Mouse (Mus musculus): ENCODE data around the gene Elp5. TPM values are rescaled to one million over a fixed set of nuclear protein-coding genes. Genes with fewer than 3 reads are reported as not detected.
A peak's percentile ranks its signal among the peaks of the same experiment; 100 is the strongest.

The Elp5 gene
- total RNA-seq, 2 experiments from 2014 or later, result 76.7 to 80.1 TPM

DNA sequence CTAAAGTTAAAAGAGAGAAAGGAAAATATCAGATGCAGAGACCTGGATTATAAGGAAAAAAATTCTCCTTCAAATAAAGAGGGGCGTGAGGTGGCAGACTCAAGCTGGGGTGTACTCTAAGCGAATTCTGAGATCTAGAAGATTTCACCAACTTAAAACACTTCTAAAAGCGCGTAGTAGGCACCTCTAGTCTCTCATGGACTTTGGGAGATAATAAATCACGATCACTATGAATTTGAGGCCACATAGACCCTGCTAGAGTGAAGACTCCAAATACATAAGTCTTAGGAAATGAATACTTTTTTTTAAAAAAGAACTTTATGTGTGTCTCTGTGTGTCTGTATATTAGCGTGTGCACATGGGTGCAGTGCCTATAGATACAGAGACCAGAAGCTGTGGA is 33.4 kb upstream of the Elp5 start:
- DNase-seq (ENCODE audit: low spot score in 2 of 2), result no peak

DNA sequence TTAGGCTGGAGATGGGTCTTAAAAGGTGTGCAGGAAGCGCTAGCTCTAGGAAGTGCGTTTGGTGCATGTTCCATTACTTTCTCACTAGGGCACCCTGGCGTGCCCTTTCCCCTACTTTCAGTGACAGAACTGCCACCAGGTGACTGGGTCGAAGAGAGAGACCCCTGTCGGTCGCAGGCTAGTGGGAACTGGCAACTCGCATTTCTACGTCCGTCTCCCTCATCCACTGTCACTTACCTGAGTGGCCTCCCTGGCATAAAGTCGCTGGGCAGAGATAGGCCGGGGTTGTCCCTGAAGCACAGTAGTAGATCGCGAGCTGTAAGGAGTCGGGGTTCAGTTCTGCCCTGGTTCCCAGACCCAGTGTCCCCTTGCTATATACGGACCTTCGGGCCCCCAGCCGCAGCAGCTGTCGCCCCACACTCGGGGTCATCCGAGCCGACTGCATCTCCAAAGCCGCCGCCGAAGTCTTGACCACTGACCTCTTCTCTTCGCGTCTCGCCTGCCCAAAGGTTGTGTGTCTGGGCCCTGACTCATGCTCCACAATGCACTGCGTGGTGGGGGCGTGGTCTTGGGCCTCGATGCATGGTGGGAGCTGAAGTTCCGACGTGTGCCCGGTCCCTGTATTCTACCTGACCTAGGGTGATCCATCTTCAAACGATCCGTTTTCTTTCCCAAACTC is 32.7 kb upstream of the Elp5 start, which contains the start of gene Acadvl:
Gene Acadvl (minus strand): TSS at position 532 of the 679 bp plus-strand sequence.
- DNase-seq (ENCODE audit: low spot score in 2 of 2), result peak; percentile 81 to 92

GRCm38 (mm10) chr11:70014051-70014450 is 31.7 kb upstream of the Elp5 start:
- DNase-seq (ENCODE audit: low spot score in 2 of 2), result no peak

- no peak for DNase-seq (ENCODE audit: low spot score in 2 of 2)
Observed at GRCm38 (mm10) chr11:70013408-70013807, 31.1 kb upstream of the Elp5 start.

DNA sequence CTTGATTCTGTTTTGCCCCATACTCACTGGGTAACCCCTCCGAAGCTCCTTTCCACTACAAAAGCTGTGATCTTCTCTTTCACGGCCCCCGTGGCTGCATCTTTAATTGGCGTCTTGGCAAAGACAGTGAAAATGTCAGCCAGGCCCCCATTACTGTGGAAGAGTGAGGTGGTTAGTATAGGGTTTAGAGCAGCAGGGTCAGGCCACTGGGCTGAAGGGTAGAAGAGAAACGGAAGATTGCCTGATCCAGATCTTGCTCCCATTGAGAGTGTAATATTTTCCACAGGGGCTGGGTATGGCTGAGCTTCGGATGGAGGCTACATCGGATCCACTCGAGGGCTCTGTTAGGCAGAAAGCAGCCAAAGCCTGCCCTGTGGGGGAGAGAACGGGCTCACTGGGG is 30.6 kb upstream of the Elp5 start:
- no peak for DNase-seq (ENCODE audit: low spot score in 2 of 2)

GRCm38 (mm10) chr11:70010961-70011360 is 28.6 kb upstream of the Elp5 start:
- DNase-seq (ENCODE audit: low spot score in 2 of 2), result peak in 1 of 2 experiments; percentile 3

- no peak for DNase-seq (ENCODE audit: low spot score in 2 of 2)
Observed at GRCm38 (mm10) chr11:70010548-70010947, 28.2 kb upstream of the Elp5 start.

DNA sequence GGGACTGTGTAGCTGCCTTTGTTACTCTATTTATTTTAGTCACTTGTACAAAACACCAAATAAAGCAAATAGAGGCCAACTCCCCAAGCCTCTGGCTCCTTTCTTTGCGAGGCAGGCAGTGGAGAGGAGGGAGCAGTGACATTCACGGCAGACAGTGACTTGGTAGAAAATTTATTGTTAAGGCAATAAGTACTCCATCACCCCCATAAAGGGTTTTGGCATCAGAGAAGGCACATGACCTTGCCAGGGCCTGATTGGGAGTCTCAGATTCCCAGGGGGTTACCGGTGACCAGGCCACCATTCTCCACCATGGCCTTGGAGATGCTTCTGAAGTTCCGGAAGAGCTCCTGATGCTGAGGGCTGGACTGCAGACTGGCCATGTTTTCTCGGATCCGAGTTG is 27.7 kb upstream of the Elp5 start:
- no peak for DNase-seq (ENCODE audit: low spot score in 2 of 2)

DNA sequence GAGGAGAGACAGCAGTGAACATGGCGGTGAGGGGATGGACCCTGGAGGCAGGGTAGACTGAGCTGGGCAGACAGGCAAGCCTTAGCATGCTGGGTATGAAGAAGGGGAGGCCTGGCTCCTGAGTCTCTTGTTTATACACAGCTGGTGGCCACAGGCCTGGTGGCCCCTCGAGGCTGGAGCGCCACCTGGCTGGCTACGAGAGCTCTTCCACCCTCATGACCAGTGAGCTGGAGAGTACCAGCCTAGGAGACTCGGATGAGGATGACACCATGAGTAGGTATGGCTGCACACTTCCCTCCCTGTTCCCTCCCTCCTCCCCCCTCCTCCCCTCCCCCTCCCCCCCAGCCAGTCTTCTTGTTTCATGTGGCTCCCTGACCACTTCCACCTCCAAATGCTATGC is 23.2 kb upstream of the Elp5 start:
- DNase-seq (ENCODE audit: low spot score in 2 of 2), result no peak

DNA sequence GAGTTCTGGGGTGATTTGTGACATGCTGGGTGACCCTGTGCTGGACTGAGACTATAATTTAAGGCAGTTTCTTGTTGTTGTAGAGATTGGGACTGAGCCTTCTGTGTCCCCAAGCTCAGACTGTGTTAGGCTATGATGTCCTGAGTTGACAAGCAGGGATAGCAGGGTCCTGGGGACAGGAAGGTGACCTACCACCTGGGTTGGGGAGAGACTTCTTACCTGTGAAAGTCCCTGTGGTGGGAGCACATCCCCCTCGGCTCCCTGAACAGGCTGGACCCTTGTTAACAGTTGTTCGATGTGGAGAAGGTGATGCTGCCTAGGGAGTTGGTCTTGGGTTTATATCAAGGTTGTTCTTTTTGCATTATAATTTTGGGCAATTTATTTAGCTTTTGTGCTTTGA is 20.2 kb upstream of the Elp5 start:
- DNase-seq (ENCODE audit: low spot score in 2 of 2), result no peak

- no peak for DNase-seq (ENCODE audit: low spot score in 2 of 2)
Observed at GRCm38 (mm10) chr11:70001865-70002264, 19.5 kb upstream of the Elp5 start.

GRCm38 (mm10) chr11:70001159-70001558 is 18.8 kb upstream of the Elp5 start:
- no peak for DNase-seq (ENCODE audit: low spot score in 2 of 2)

GRCm38 (mm10) chr11:70000396-70000898 is 18.1 kb upstream of the Elp5 start, which contains the start of gene Dvl2:
Gene Dvl2, plus strand, starts transcription at chr11:70000595.
- DNase-seq (ENCODE audit: low spot score in 2 of 2), result peak; percentile 84 to 94

GRCm38 (mm10) chr11:69999666-70000065 is 17.3 kb upstream of the Elp5 start:
- DNase-seq (ENCODE audit: low spot score in 2 of 2), result no peak

DNA sequence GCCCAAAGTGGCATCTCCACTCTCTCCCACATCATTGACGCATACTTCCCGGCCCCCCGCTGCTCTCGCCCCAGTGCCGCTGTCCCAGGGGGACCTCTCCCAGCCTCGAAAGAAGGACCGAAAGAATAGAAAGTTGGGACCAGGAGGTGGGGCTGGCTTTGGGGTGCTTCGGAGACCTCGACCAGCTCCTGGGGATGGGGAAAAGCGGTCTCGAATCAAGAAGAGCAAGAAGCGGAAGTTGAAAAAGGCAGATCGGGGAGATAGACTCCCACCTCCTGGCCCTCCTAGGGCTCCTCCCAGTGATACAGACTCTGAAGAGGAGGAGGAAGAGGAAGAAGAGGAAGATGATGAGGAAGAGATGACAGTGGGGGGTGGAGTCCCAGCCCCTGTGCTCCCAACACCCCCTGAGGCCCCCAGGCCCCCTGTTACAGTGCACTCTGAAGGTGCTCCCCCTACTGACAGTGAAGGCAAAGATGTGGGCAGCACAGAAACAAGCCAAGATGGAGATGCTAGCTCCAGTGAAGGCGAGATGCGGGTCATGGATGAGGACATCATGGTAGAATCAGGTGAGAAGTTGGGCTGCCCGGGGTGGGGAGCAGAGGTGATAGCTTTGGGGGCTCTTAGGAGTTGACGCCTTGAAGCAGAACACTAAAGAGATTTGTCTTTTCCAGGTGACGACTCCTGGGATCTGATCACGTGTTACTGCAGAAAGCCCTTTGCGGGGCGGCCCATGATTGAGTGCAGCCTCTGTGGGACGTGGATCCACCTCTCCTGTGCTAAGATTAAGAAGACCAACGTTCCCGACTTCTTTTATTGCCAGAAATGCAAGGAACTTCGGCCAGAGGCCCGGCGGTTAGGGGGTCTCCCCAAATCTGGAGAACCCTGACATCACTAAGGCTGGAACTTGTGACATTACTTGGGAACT is 16.5 kb upstream of the Elp5 start:
- DNase-seq (ENCODE audit: low spot score in 2 of 2), result no peak

DNA sequence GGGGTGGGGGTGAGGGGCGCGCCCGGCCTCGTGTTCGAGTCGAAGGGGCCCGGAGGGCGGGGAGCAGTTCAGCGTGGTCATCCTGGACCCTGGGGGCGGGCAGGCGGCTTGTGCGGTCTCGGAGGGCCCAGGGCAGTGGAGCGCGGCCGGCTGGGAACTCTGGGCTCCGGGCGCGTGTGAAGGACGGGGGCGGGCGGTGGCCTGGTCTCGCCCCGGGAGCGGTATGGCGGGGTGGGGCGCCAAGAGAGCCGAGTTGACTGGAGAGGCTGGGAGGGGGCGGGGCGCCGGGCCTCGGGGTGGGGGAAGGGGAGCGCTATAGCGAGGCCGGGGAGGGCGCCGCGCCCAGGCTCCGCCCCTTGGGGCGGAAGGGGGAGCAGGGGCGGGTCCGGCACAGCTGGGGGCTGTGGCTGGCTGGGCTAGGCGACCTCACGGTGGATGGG is 14.8 kb upstream of the Elp5 start:
- DNase-seq (ENCODE audit: low spot score in 2 of 2), result peak in 1 of 2 experiments; percentile 75

DNA sequence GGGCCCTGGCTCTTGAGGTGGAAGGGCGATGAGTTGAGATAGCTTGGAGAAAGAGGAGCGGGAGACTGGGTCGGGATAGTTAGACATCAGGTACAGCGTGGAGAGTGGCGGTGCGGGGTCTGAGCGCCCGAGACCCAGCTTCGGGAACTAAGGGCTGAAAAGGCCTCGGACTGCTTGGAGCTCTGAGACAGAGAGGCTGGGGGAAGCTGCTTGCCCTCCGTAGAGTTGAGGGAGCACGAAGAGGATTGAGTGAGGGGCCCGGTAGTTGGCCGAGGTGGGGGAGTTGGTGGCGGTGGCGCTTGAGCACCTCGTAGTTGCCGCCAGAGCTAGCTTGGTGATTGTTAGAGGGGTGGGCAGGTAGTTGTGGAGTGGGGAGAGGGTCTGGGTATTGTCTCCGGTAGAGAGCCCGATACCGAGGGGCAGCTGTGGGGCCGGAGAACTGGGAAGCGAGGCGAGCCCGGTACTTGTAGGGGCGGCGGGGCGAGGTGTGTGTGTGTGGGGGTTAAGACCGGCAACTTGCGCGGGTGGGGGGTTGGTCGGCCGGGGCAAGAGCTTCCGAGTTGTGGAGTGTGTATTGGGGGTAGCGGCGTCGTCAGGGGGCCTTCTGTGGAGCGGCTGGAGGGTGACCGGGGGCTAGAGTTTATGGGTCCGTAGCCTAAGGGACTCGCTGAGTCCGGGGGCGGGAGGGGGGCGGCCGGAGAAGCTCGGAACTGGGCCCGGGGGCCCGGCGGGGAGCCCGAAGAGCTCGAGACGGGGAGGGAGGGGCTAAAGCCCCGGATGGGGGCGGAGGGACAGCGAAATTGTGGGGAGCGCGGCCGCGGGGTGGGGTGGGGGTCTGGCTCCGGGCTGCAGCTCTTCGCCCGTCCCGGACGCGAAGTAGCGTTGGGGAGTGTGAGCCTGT is 14.1 kb upstream of the Elp5 start:
- DNase-seq (ENCODE audit: low spot score in 2 of 2), result no peak

GRCm38 (mm10) chr11:69995391-69995960 is 13.2 kb upstream of the Elp5 start, which contains the start of gene Phf23:
Gene Phf23, plus strand, starts transcription at chr11:69995777.
- peak; percentile 98 for DNase-seq (ENCODE audit: low spot score in 2 of 2)

- DNase-seq (ENCODE audit: low spot score in 2 of 2), result no peak
Observed at GRCm38 (mm10) chr11:69994401-69995090, 12.2 kb upstream of the Elp5 start.

GRCm38 (mm10) chr11:69992932-69993331 is 10.6 kb upstream of the Elp5 start:
- DNase-seq (ENCODE audit: low spot score in 2 of 2), result no peak

Data from layer of hippocampus, adult 18-20 months (tissue).